Mouse (Mus musculus): Measurements from ENCODE around the gene Trip12. TPM values are rescaled to one million over a fixed set of nuclear protein-coding genes. Genes with fewer than 3 reads are reported as not detected.

Trip12 gene
- polyA plus RNA-seq, 1 experiment from 2014 or later, result 109 TPM

DNA sequence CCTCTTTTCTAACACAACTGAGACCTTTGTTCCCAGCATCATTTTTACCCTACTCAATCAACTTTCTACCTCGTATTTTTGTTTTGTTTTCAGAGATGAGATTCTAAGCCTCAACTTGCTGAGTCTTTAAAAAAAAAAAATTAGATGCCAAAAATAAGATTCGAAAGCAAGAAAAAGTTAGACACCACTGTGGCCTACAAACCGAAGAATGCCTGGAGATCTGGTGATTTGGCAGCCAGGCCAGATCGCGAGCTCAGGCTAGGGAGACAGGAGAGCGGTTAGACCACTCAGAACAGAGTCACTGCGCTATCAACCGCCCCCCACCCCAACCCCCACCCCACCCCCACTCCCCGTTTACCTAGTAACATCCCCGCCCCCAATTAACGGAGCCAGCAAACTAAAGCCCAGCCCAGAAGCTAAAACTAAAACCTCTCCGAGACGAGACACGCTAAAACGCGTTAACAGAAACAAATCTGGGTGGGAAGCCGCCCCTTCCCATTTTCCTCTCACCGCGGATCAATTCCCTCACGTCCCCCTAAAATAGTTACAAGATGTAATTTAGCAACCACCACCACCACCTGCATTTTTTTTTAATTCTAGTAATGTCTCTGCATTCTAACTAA is 2.7 kb downstream of the Trip12 start:
- WGBS, result 13% methylated on average over 20 of the region's 20 CpGs
- H3K36me3 ChIP-seq, result peaks cover 11% of the 10 kb centered on the region
- no peak overlapping the region; the same call in 1 of the 2 replicates for H3K27ac ChIP-seq
- peaks cover 16% of the 10 kb centered on the region for H3K4me1 ChIP-seq
- ATAC-seq (ENCODE audit: low FRiP score), result no peak
- peak overlapping the region; percentile 74 for H3K4me2 ChIP-seq (replicated peaks)
- H3K9me3 ChIP-seq (replicated peaks), result no peaks in the 10 kb centered on the region
- H3K9ac ChIP-seq, result peak overlapping the region; percentile 98
- peak overlapping the region; percentile 98 for H3K4me3 ChIP-seq
- H3K27me3 ChIP-seq, result no peaks in the 10 kb centered on the region

DNA sequence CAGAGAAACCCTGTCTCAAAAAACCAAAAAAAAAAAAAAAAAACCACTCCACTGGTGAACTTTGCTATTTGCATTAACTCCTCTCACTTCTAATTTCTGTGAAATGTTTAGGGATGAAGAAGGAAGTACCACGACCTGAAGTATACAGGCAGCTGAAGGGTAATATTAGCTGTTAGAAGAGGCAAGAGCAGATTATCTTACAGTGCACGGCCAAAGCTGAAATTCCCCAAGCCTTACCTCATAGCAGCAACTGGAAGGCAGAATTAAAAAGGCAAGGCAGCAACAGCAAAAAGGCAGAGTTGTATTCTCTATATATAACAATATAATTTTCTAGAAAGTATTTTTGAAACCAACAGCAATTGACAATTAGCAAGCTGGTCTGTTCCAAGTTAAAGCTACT is 15.2 kb downstream of the Trip12 start:
- H3K27ac ChIP-seq, result no peak overlapping the region
- H3K36me3 ChIP-seq, result peaks cover 22% of the 10 kb centered on the region; the same call in 1 of the 2 replicates
- ATAC-seq (ENCODE audit: low FRiP score), result no peak
- H3K9ac ChIP-seq, result no peak overlapping the region
- H3K4me1 ChIP-seq, result no peaks in the 10 kb centered on the region
- H3K9me3 ChIP-seq (replicated peaks), result no peaks in the 10 kb centered on the region
- WGBS, result 75% methylated on average over 2 of the region's 2 CpGs
- H3K4me3 ChIP-seq, result no peak overlapping the region
- H3K27me3 ChIP-seq, result no peaks in the 10 kb centered on the region
- H3K4me2 ChIP-seq (replicated peaks), result no peak overlapping the region

DNA sequence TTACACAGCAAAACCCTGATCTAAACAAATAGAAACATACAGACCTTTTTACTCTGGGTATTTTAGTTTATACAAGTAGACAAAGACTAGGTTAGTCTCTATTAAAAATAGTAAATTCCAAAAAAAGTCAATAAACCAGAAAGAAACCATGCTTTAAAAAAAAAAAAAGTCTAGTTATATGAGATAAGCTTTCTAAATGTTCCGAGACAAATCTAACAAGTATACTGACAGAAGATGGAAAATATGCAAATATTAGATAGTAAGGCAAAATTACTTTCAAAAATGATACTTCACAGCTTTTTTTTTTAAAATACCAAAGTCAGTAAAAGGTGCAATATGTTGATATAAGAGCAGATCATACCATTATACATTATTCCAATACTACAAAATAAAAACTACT is 22.7 kb downstream of the Trip12 start:
- Histone ChIP-seq H3K4me3 (no peak overlapping the region), H3K27ac (no peak overlapping the region), H3K4me1 (no peaks in the 10 kb centered on the region), H3K27me3 (no peaks in the 10 kb centered on the region), H3K4me2 (replicated peaks) (no peak overlapping the region), H3K9me3 (replicated peaks) (no peaks in the 10 kb centered on the region), H3K36me3 (peaks cover 7% of the 10 kb centered on the region; the same call in 1 of the 2 replicates), H3K9ac (no peak overlapping the region)
- WGBS, result 94% methylated on average over 1 of the region's 1 CpGs
- no peak for ATAC-seq (ENCODE audit: low FRiP score)

DNA sequence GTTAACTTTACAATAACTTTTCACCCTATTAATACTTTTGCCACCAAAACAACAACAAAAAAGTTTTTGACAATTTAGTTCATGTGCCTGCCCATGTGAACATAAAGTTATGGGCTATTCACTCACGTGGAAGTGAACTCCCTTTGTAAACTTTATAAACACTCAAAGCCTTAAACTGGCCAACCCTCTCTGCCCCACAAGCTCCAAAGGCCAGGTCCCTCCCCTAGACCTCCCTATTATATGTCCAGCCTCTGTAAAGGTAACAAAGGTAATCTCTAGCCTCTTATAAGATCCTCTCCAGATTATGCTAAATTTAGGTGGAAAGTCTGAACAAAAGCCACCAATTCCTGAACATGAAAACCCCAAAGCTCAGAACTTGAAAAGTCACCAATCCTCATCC is 36.5 kb downstream of the Trip12 start:
- Histone ChIP-seq H3K27me3 (no peaks in the 10 kb centered on the region), H3K36me3 (no peaks in the 10 kb centered on the region), H3K4me3 (no peak overlapping the region), H3K4me2 (replicated peaks) (no peak overlapping the region), H3K9me3 (replicated peaks) (no peaks in the 10 kb centered on the region), H3K27ac (no peak overlapping the region), H3K4me1 (no peaks in the 10 kb centered on the region), H3K9ac (no peak overlapping the region)
- ATAC-seq (ENCODE audit: low FRiP score), result no peak
- WGBS, result 88% methylated on average over 1 of the region's 1 CpGs

DNA sequence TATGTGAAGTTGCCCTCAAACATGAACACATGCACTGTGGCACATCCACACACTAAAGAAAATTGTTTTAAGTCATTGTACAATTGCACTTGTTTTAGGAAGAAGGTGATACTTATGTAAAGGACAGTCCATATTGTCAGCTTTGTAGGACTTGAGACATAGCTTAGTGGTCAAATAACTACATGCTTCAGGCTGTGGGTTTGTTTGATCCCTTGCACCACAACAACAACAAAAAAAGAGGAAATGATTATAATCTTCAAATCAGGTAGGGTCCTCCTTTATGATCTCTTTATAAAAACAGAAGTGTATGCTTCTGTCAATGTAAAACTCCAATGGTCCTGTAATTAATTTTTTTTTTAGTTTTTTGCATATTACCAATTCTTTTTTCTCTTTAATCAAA is 41.1 kb downstream of the Trip12 start:
- no peak overlapping the region for H3K9ac ChIP-seq
- H3K9me3 ChIP-seq (replicated peaks), result no peaks in the 10 kb centered on the region
- no peak overlapping the region for H3K4me3 ChIP-seq
- no peak overlapping the region for H3K4me2 ChIP-seq (replicated peaks)
- H3K27ac ChIP-seq, result no peak overlapping the region
- ATAC-seq (ENCODE audit: low FRiP score), result no peak
- 0 out of 2 replicates have a peak, but pooled peaks cover 1% of the 10 kb centered on the region for H3K36me3 ChIP-seq
- H3K4me1 ChIP-seq, result no peaks in the 10 kb centered on the region
- H3K27me3 ChIP-seq, result no peaks in the 10 kb centered on the region

DNA sequence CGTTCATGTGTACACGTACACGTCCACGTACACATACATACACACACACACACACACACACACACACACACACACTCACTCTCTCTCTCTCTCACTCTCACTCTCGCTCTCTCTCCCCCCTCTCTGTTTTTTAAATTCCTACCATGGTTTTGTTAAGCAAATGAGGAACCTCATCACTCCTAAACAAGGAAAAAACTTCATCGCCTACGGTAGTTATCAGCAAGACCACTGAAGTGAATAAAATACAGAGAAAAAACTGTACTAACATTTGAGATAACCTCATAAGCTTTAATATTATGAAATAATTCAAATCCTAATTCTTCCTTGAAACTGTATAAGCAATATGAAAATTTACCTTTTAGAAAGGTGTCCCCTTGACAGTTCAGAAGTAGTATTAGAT is 45.0 kb downstream of the Trip12 start:
- Histone ChIP-seq H3K4me3 (no peak overlapping the region), H3K9ac (no peak overlapping the region), H3K27me3 (no peaks in the 10 kb centered on the region), H3K36me3 (peaks cover 33% of the 10 kb centered on the region), H3K9me3 (replicated peaks) (no peaks in the 10 kb centered on the region), H3K27ac (no peak overlapping the region), H3K4me2 (replicated peaks) (no peak overlapping the region), H3K4me1 (no peaks in the 10 kb centered on the region)
- 92% methylated on average over 7 of the region's 7 CpGs for WGBS
- no peak for ATAC-seq (ENCODE audit: low FRiP score)

DNA sequence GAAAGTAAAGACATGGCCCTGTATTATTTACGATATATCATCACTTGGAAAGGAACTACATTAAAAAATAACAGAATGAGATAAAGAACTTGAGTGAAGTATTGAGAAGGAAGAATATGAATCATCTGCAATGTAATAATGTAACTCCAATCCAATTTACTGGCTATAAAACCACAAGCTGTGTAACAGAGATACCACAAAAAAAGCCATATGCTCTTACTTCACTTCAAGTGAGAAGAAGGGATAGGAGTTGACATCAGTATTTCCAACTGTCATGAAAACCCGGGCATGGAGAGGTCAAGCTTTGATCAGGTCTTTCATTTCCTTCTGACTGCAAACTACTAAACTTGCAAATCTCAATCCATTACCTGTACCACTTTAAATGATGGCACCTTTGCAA is 48.9 kb downstream of the Trip12 start:
- ATAC-seq (ENCODE audit: low FRiP score), result no peak
- H3K36me3 ChIP-seq, result peaks cover 43% of the 10 kb centered on the region
- WGBS, result 90% methylated on average over 2 of the region's 2 CpGs

DNA sequence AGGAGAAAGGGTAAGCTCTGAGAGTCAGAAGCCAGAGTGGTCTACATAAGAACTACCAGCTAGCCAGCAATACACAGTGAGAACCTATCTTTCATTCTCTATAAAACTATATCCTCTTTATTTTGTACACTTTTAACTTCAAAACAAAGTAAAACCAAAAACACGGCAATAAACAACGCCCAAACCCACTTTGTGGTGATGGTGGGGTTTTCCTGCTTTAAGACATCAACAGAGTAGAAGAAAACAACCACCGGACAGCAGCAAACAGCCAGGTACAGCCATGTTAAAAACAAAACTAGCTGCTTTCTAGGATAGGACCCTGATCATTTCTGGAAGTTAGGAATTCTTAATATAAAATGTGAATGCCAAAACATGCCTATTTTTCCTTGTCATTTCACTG is 59.7 kb downstream of the Trip12 start:
- H3K4me2 ChIP-seq (replicated peaks), result no peak overlapping the region
- no peaks in the 10 kb centered on the region for H3K27me3 ChIP-seq
- no peak overlapping the region for H3K9ac ChIP-seq
- no peaks in the 10 kb centered on the region for H3K9me3 ChIP-seq (replicated peaks)
- H3K4me3 ChIP-seq, result no peak overlapping the region
- WGBS, result 93% methylated on average over 3 of the region's 3 CpGs
- H3K27ac ChIP-seq, result no peak overlapping the region
- H3K36me3 ChIP-seq, result peaks cover 15% of the 10 kb centered on the region
- ATAC-seq (ENCODE audit: low FRiP score), result no peak
- H3K4me1 ChIP-seq, result no peaks in the 10 kb centered on the region

More for the DNA sequence above, 48.9 kb downstream of the Trip12 start:
- no peaks in the 10 kb centered on the region for H3K9me3 ChIP-seq (replicated peaks)
- H3K27ac ChIP-seq, result no peak overlapping the region
- no peak overlapping the region for H3K4me3 ChIP-seq
- no peak overlapping the region for H3K4me2 ChIP-seq (replicated peaks)
- no peaks in the 10 kb centered on the region for H3K27me3 ChIP-seq
- no peaks in the 10 kb centered on the region for H3K4me1 ChIP-seq
- no peak overlapping the region for H3K9ac ChIP-seq

DNA sequence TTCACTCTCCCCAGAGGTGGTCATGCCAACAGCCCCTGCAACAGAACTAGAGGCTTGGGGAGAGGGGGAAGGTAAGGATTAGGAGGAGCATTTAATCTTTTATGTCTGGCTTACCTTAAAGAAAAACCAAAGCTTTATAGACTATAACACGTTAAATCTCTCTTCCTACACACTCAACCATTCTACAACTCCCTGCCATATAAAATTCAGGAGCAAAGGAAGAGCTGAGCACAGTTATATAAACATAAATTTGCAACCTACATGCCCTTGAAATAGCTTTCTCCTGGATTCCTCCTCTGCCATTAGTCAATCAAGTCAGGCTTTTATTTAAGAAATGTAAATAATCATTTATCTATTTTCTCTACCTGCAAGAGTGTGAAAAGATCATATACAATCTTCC is 62.9 kb downstream of the Trip12 start:
- Histone ChIP-seq H3K4me1 (no peaks in the 10 kb centered on the region), H3K9me3 (replicated peaks) (no peaks in the 10 kb centered on the region), H3K36me3 (0 out of 2 replicates have a peak, but pooled peaks cover 7% of the 10 kb centered on the region), H3K4me2 (replicated peaks) (no peak overlapping the region), H3K9ac (no peak overlapping the region), H3K27ac (no peak overlapping the region), H3K4me3 (no peak overlapping the region), H3K27me3 (no peaks in the 10 kb centered on the region)
- WGBS, result 96% methylated on average over 1 of the region's 1 CpGs
- no peak for ATAC-seq (ENCODE audit: low FRiP score)

DNA sequence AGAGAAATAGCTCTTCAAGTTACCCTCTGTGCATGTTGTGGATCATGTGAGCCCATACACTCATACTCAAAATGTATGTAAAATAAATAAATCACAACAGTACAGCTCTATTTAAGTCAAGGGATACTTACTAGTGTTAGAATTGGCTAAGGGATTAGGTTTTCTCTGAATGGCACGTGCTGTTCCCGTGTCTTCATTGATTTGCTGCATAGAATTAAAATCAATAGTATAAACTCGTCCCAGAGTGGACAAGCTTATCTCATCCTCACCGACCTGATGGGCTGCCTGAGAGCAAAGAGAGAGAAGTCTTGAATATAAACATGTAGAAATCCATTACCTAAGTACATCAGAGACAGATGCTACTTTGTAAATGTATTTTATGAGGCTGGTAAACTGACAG is 81.5 kb downstream of the Trip12 start:
- H3K4me1 ChIP-seq, result no peaks in the 10 kb centered on the region
- H3K4me2 ChIP-seq (replicated peaks), result no peak overlapping the region
- 79% methylated on average over 4 of the region's 4 CpGs for WGBS
- no peak overlapping the region for H3K27ac ChIP-seq
- H3K9ac ChIP-seq, result no peak overlapping the region
- H3K36me3 ChIP-seq, result peaks cover 46% of the 10 kb centered on the region
- H3K9me3 ChIP-seq (replicated peaks), result no peaks in the 10 kb centered on the region
- ATAC-seq (ENCODE audit: low FRiP score), result no peak
- H3K4me3 ChIP-seq, result no peak overlapping the region
- no peaks in the 10 kb centered on the region for H3K27me3 ChIP-seq

DNA sequence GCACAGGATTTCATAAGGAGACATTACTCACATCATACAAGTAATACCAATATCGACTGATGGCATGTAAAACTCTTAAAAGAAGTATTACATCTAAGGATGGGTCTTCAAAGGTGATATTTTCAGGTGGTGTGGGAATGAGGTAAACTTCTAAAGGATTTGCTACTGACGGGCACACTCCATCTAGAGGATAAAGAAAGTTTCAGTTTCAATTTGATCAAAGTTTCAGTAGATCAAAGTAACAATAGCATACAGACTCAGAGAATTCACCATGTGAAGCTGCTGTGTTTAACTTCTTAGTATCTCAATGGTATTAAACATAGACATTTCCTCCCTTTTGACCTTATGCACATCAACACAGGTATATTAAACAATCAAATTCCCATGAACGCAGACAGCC is 98.2 kb downstream of the Trip12 start:
- H3K27me3 ChIP-seq, result no peaks in the 10 kb centered on the region
- H3K9me3 ChIP-seq (replicated peaks), result no peaks in the 10 kb centered on the region
- no peak overlapping the region for H3K27ac ChIP-seq
- H3K4me2 ChIP-seq (replicated peaks), result no peak overlapping the region
- no peak overlapping the region for H3K4me3 ChIP-seq
- 88% methylated on average over 3 of the region's 3 CpGs for whole genome bisulfite sequencing
- H3K36me3 ChIP-seq, result peaks cover 62% of the 10 kb centered on the region
- no peak for ATAC-seq (ENCODE audit: low FRiP score)
- no peaks in the 10 kb centered on the region for H3K4me1 ChIP-seq
- H3K9ac ChIP-seq, result no peak overlapping the region

DNA sequence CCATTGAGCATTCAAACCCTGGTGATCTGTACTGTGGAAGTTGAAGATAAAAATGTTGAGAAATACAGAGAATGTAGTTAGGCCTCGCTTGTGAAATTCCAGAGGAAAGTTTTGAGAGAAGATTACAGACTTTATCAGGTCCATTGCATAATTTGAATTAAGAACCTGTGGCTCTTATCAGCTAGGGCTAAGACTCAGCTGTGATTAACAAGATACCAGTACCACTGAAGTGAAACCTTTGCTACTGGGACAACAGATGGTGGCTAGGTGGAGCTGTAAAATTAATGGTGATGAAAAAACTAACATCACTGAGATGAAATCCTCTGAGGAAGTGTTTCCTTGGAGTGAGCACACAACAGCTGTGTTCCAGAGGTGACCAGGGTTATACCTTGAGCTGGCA is 100.2 kb downstream of the Trip12 start:
- H3K9ac ChIP-seq, result no peak overlapping the region
- H3K27ac ChIP-seq, result no peak overlapping the region
- WGBS, result 90% methylated on average over 1 of the region's 1 CpGs
- H3K4me2 ChIP-seq (replicated peaks), result no peak overlapping the region
- no peak overlapping the region for H3K4me3 ChIP-seq
- no peaks in the 10 kb centered on the region for H3K4me1 ChIP-seq
- ATAC-seq (ENCODE audit: low FRiP score), result no peak
- no peaks in the 10 kb centered on the region for H3K27me3 ChIP-seq
- no peaks in the 10 kb centered on the region for H3K9me3 ChIP-seq (replicated peaks)
- H3K36me3 ChIP-seq, result peaks cover 64% of the 10 kb centered on the region

DNA sequence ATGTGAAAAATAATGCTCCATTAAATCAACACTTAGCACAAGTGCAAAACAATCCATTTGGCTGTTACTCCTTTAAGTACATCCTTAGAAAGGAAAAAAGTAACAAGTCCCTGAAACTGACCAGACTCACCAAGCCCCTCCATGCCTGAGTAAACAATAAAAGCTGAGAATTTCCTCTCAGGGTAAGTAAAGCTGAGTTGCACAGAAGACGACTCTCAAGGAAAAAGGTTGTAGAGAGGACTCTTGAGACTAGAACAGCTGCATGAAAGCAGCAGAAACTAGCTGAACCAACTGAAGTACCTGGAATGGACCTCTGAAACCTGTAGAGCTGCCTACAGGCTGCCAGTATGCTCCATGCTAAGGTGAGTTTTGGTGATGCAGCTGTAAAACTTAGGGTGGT is 103.2 kb downstream of the Trip12 start:
- Histone ChIP-seq H3K9me3 (replicated peaks) (no peaks in the 10 kb centered on the region), H3K4me1 (no peaks in the 10 kb centered on the region), H3K9ac (no peak overlapping the region), H3K27ac (no peak overlapping the region), H3K27me3 (no peaks in the 10 kb centered on the region), H3K4me3 (no peak overlapping the region), H3K4me2 (replicated peaks) (no peak overlapping the region), H3K36me3 (peaks cover 49% of the 10 kb centered on the region)
- 64% methylated on average over 1 of the region's 1 CpGs for whole genome bisulfite sequencing
- no peak for ATAC-seq (ENCODE audit: low FRiP score)

All from hindbrain, embryonic 12.5 days (tissue).